Mouse (Mus musculus): ENCODE measurements at regions not wholly inside any gene's neighbourhood (a gene's known extent, or its start where the extent isn't known, plus 50 kb on each side); places are given as distances from the start of the nearest gene placed in this dataset.

DNA sequence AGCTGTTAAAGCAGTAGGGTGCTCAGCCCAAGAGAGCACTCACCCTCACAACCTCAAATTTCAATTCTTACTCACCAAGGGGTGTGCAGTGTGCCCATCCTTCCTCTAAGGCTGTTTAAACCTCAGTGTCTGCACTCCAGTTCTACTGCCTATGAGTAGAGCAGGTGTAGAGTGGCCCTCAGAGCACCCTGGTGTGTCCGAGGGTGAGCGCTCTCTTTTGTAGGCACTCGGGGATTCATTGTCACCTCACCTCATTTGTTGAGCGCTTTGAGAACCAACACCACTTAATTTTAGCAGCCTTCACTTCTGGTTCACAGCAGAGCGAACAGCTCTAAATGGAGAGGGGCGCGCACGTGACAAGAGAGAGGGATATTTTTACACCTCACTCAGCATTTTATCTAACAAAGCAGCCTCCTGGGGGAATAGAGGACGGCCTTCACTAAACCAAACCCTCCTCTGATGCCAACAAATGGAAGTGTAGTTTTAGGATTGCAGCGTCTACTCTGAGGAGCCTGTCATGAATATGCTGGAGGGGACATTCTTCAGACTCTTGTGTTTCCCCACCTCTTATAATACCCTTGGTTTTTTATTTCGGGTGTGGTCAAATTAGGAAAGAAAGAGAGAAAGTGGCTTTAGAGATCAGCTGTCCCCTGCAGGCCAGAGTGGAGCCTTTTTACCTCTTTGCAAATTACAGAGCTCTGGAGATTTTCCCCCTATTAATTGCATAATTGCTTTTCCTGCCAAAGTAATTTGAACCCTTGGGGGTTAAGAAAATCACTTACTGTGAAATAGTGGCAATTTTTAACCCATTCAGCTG is 78.2 kb upstream of the D1Pas1 start:
- no peak overlapping the region for H3K27ac ChIP-seq (ENCODE audit: low read depth)
- no peaks in the 10 kb centered on the region for H3K27me3 ChIP-seq (ENCODE audit: insufficient read depth, low read length)
- ATAC-seq (ENCODE audit: insufficient read depth), result no peak
- H3K4me3 ChIP-seq (ENCODE audit: low read depth, low read length), result no peak overlapping the region
- no peak for TF ChIP-seq CTCF (IDR thresholded peaks at IDR 0.05; ENCODE audit: low read depth)
- H3K4me1 ChIP-seq (ENCODE audit: insufficient read depth), result no peaks in the 10 kb centered on the region
- H3K9me3 ChIP-seq (ENCODE audit: low read depth, low read length), result no peaks in the 10 kb centered on the region
- H3K36me3 ChIP-seq (ENCODE audit: insufficient read depth), result no peaks in the 10 kb centered on the region
- no peak for DNase-seq
- no peak overlapping the region for H3K9ac ChIP-seq
- no peak overlapping the region for H3K4me2 ChIP-seq
- 65% methylated on average over 11 of the region's 11 CpGs for WGBS

DNA sequence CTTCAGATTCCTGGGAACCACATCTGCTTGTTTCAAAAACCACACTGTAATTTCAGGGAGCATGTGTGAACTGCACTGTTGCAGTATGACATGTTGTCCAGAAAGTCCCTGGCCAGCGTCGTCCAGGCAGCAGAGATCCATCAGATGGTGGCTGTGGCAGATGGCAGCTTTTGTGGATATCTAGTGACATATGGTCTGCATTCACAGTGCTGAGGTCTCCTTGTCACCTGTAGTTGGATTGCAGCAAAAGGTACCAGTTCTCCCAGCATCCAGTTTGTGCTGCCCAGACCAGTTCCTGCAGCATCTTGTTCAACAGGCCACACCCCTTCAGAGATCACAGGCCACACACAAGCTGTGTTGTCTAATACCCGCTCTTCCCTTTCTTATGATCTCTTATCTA is 80.1 kb upstream of the D1Pas1 start:
- Histone ChIP-seq H3K27me3 (ENCODE audit: insufficient read depth, low read length) (no peaks in the 10 kb centered on the region), H3K9me3 (ENCODE audit: low read depth, low read length) (no peaks in the 10 kb centered on the region), H3K9ac (no peak overlapping the region), H3K4me2 (no peak overlapping the region), H3K4me1 (ENCODE audit: insufficient read depth) (no peaks in the 10 kb centered on the region), H3K36me3 (ENCODE audit: insufficient read depth) (no peaks in the 10 kb centered on the region), H3K4me3 (ENCODE audit: low read depth, low read length) (no peak overlapping the region), H3K27ac (ENCODE audit: low read depth) (no peak overlapping the region)
- WGBS, result 49% methylated on average over 3 of the region's 3 CpGs
- DNase-seq, result no peak
- ATAC-seq (ENCODE audit: insufficient read depth), result no peak
- no peak for TF ChIP-seq CTCF (IDR thresholded peaks at IDR 0.05; ENCODE audit: low read depth)

DNA sequence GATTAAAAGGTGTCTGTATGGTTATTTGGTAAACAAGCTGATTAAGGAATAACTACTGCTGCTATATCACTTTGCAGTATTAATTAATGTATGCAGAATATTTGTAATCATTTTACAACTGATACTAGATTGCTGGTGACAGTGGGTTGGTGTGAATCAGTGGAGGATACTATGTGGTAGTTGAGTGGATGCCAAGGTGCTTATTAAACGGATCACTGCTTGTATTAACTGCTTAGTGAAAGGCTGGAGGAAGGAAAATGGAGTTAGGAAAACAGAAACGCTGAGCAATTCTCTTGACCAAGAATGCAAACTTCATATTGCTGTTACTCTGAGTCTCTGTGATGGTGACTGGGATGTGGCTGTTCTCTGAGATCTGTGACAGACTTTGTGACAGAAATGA is 86.8 kb upstream of the D1Pas1 start:
- H3K9me3 ChIP-seq (ENCODE audit: low read depth, low read length), result no peaks in the 10 kb centered on the region
- no peaks in the 10 kb centered on the region for H3K4me1 ChIP-seq (ENCODE audit: insufficient read depth)
- H3K4me2 ChIP-seq, result no peak overlapping the region
- no peak for TF ChIP-seq CTCF (IDR thresholded peaks at IDR 0.05; ENCODE audit: low read depth)
- H3K9ac ChIP-seq, result no peak overlapping the region
- no peak for ATAC-seq (ENCODE audit: insufficient read depth)
- H3K36me3 ChIP-seq (ENCODE audit: insufficient read depth), result no peaks in the 10 kb centered on the region
- H3K4me3 ChIP-seq (ENCODE audit: low read depth, low read length), result no peak overlapping the region
- DNase-seq, result no peak
- no peaks in the 10 kb centered on the region for H3K27me3 ChIP-seq (ENCODE audit: insufficient read depth, low read length)
- H3K27ac ChIP-seq (ENCODE audit: low read depth), result no peak overlapping the region
- 72% methylated on average over 2 of the region's 2 CpGs for WGBS

DNA sequence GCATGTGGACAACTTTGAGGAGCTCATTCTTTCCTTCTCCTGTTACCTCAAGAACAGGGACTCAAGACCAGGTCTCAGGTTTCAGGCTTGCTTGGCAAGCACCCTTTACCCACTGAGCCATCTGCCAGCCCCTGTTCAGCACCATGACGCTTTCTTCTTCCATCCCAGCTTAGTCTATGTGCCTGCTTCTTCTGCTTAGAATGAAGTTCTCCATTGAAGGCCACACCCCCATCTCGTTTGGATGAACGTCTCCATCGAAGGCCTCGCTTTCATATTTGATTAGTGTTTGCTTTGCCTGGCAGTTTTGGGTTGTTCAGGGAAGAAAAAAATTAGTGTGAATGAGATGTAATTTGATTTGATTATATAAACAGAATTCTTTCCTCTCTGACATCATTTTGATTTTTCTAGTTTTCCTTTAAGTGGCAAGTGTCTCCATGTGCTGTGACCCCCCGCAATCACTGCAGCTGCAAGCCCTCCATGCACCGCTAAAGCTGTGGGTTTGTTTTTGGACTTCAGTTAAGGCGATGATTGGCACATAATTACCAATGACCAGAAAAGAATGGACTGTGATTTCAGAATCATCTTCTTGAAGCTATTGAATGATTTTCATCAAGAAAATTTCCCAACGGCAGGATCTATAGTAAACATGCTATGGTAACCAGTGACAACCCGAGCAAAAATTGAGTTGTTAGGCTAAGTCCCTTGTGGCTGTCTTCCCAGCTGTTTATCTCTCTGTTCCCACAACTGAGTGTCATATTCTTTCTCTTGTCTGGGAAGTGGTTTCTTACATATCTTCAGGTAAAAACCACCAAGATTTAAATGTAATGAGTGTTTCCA is 106.4 kb upstream of the D1Pas1 start:
- ATAC-seq (ENCODE audit: insufficient read depth) (no peak), DNase-seq (no peak)
- no peak for TF ChIP-seq CTCF (IDR thresholded peaks at IDR 0.05; ENCODE audit: low read depth)
- Histone ChIP-seq H3K4me1 (ENCODE audit: insufficient read depth) (no peaks in the 10 kb centered on the region), H3K9ac (no peak overlapping the region), H3K9me3 (ENCODE audit: low read depth, low read length) (no peaks in the 10 kb centered on the region), H3K4me2 (no peak overlapping the region), H3K27ac (ENCODE audit: low read depth) (no peak overlapping the region), H3K27me3 (ENCODE audit: insufficient read depth, low read length) (no peaks in the 10 kb centered on the region), H3K36me3 (ENCODE audit: insufficient read depth) (no peaks in the 10 kb centered on the region), H3K4me3 (ENCODE audit: low read depth, low read length) (no peak overlapping the region)
- WGBS, result 60% methylated on average over 10 of the region's 10 CpGs

DNA sequence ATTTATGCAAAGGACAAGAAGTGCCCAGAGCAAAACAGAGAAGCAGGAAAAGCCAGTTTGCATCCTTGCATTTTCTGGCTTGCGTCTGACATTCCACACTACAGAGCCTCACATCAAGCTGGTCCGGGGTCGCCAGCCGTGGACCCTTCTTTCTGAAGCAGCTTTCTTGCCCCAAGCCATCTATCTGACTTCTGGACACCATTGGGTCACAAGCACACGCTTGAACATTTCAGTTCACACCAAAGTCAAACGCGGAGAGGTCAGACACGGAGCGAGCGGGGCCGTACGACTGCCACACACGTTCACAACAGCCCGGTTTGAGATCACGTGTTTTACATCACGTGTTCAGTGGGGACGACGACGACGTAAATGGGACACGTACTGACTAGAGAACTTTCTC is 108.9 kb upstream of the D1Pas1 start:
- Histone ChIP-seq H3K4me3 (ENCODE audit: low read depth, low read length) (no peak overlapping the region), H3K27ac (ENCODE audit: low read depth) (no peak overlapping the region), H3K4me1 (ENCODE audit: insufficient read depth) (no peaks in the 10 kb centered on the region), H3K9ac (no peak overlapping the region), H3K36me3 (ENCODE audit: insufficient read depth) (no peaks in the 10 kb centered on the region), H3K9me3 (ENCODE audit: low read depth, low read length) (no peaks in the 10 kb centered on the region), H3K4me2 (no peak overlapping the region), H3K27me3 (ENCODE audit: insufficient read depth, low read length) (no peaks in the 10 kb centered on the region)
- peak; percentile 65 for DNase-seq
- WGBS, result 74% methylated on average over 21 of the region's 21 CpGs
- no peak for TF ChIP-seq CTCF (IDR thresholded peaks at IDR 0.05; ENCODE audit: low read depth)
- ATAC-seq (ENCODE audit: insufficient read depth), result peak; percentile 52; the same call in 1 of the 2 replicates

DNA sequence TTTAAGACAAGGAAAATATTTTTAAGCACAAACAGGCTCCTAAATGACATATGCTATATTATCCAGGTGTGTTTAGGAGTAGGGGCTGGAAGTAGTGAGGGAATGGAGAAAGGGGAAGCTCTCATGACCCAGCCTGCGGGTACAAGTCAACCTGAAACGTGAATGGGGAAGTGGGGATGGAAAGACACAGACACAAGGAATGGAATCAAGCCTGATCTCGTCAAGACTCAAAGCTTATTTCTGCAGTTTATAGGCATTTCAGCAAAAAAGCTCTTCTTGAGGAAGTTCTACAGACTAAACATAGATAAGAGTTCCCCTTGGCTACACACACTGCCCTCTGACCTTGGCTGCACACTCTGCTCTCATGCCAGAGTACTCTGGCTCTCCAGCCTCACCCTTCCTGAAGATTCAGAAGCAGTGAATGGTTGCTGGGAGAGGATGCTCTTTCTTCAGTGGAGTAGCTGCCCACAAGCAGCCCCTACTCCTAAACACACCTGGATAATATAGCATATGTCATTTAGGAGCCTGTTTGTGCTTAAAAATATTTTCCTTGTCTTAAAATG is 106.4 kb upstream of the Rrp15 start:
- Histone ChIP-seq H3K9me3 (ENCODE audit: low read depth, low read length) (no peaks in the 10 kb centered on the region), H3K4me2 (no peak overlapping the region), H3K9ac (no peak overlapping the region), H3K4me3 (ENCODE audit: low read depth, low read length) (no peak overlapping the region), H3K27me3 (ENCODE audit: insufficient read depth, low read length) (no peaks in the 10 kb centered on the region), H3K4me1 (ENCODE audit: insufficient read depth) (no peaks in the 10 kb centered on the region), H3K36me3 (ENCODE audit: insufficient read depth) (no peaks in the 10 kb centered on the region), H3K27ac (ENCODE audit: low read depth) (no peak overlapping the region)
- ATAC-seq (ENCODE audit: insufficient read depth) (no peak), DNase-seq (peak; percentile 43)
- WGBS, result 32% methylated on average over 3 of the region's 3 CpGs
- TF ChIP-seq CTCF (IDR thresholded peaks at IDR 0.05; ENCODE audit: low read depth), result no peak

DNA sequence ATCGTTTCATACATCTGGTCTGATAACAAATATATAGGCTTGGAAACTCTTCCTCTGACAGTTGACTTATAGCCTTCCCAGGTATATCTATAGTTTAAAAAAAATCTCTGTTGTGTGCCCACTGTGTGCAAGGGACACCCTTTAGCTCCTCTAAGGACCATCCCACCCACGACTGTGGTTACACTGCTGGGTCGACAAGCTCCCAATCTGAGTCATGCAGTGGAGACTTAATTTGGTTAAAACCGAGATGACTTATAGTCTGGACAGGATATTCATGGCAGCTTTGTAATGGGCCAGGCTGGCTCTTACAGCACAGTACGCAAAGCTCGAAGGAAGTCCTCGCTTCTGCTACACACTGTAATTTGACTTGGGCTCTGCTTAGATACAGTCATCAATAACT is 96.1 kb upstream of the Rrp15 start:
- no peak for DNase-seq
- Histone ChIP-seq H3K4me2 (no peak overlapping the region), H3K4me3 (ENCODE audit: low read depth, low read length) (no peak overlapping the region), H3K27me3 (ENCODE audit: insufficient read depth, low read length) (peaks cover 14% of the 10 kb centered on the region; the same call in 1 of the 2 replicates), H3K4me1 (ENCODE audit: insufficient read depth) (no peaks in the 10 kb centered on the region), H3K9ac (no peak overlapping the region), H3K36me3 (ENCODE audit: insufficient read depth) (no peaks in the 10 kb centered on the region), H3K9me3 (ENCODE audit: low read depth, low read length) (no peaks in the 10 kb centered on the region), H3K27ac (ENCODE audit: low read depth) (no peak overlapping the region)
- no peak for TF ChIP-seq CTCF (IDR thresholded peaks at IDR 0.05; ENCODE audit: low read depth)
- no peak for ATAC-seq (ENCODE audit: insufficient read depth)
- 78% methylated on average over 7 of the region's 7 CpGs for WGBS
